Mouse (Mus musculus) lung, adult 2 months (tissue): ENCODE results near the gene Bex1.

Source experiments
- CTCF ChIP-seq: fragments of 200-500 bp; IDR thresholded peaks from 2 replicates; pipeline ENCODE4 v1.5.1; 2011; ENCODE audit warnings: mild to moderate bottlenecking, low read length, control low read depth; ENCODE audit not compliant: insufficient read depth
- POLR2A ChIP-seq: fragments of 200-500 bp; IDR thresholded peaks from 2 replicates; pipeline ENCODE4 v1.6.1; 2011; ENCODE audit warnings: low read depth, mild to moderate bottlenecking, control low read depth, low read length, borderline replicate concordance; ENCODE audit errors: extremely low read depth

DNA sequence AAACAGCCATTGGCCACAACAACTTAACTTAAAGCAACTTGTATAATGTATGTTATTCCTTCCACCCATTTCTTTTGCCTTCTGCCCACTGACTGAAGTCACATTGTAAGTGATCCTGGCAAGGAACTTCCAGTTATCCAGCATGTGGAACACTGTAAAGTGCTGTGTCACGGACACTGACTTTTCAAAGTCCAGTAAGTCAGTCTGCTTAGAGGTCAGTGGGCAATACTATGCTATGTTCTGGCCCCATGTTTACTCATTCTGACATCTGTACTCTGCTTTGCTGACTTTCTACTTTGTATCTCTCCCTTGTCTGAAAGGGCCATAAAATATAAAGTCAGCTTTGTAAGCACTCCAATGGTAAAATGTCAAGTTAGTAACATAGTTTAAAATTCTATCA is 32.2 kb downstream of the Bex1 start:
- TF ChIP-seq CTCF (no peak), POLR2A (no peak)
